Mouse (Mus musculus) bone marrow, adult 2 months (tissue): ENCODE results near the gene Pclaf.

Source experiments
- CTCF ChIP-seq: fragments of 200-500 bp; IDR thresholded peaks from 2 replicates; pipeline ENCODE4 v1.5.1; 2011; ENCODE audit warnings: low read length, control low read depth; ENCODE audit not compliant: control insufficient read depth, insufficient read depth
- POLR2A ChIP-seq: fragments of 200-500 bp; IDR thresholded peaks from 2 replicates; pipeline ENCODE4 v1.6.1; 2011; ENCODE audit warnings: low read depth, mild to moderate bottlenecking, control low read depth, low read length, borderline replicate concordance; ENCODE audit not compliant: control insufficient read depth

GRCm38 (mm10) chr9:65896977-65897376 lies 6.9 kb downstream of the Pclaf start:
- TF ChIP-seq POLR2A: no peak
- no peak for TF ChIP-seq CTCF
